Mouse (Mus musculus) midbrain, embryonic 14.5 days (tissue): ENCODE results near the gene Fggy. TPM values are rescaled to one million over a fixed set of nuclear protein-coding genes. Genes with fewer than 3 reads are reported as not detected.

Experiments used
- ATAC-seq: fragments of 200-750 bp; cut with Nextera tagmentation; 2 replicates; pipeline ENCODE4 v1.8.0; 2017; ENCODE audit warnings: moderate number of reproducible peaks, moderate library complexity; ENCODE audit not compliant: low FRiP score, low TSS enrichment
- DNase-seq: peaks from one replicate; pipeline ENCODE4 v3.0.0-alpha.2; 2015
- H3K27ac ChIP-seq: fragments of 300-500 bp; sonication (generic); replicated peaks from 2 replicates; pipeline ENCODE4 v1.5.1; 2014; ENCODE audit warnings: mild to moderate bottlenecking, low read depth, low read length, moderate library complexity
- H3K27me3 ChIP-seq: fragments of 300-500 bp; sonication (generic); 2 replicates; pipeline ENCODE4 v1.6.1; 2014; ENCODE audit warnings: low read length, control low read depth, mixed read lengths; ENCODE audit not compliant: control insufficient read depth, insufficient read depth
- H3K36me3 ChIP-seq: fragments of 300-500 bp; sonication (generic); 2 replicates; pipeline ENCODE4 v1.6.1; 2014; ENCODE audit warnings: low read length, control low read depth; ENCODE audit not compliant: control insufficient read depth, insufficient read depth
- H3K4me1 ChIP-seq: fragments of 300-500 bp; sonication (generic); 2 replicates; pipeline ENCODE4 v1.6.1; 2014; ENCODE audit warnings: mild to moderate bottlenecking, antibody characterized with exemption, low read length, control low read depth; ENCODE audit not compliant: control insufficient read depth, insufficient read depth
- H3K4me2 ChIP-seq: fragments of 300-500 bp; sonication (generic); 2 replicates; pipeline ENCODE4 v1.6.1; 2014; ENCODE audit warnings: mild to moderate bottlenecking, low read length, moderate library complexity
- H3K4me3 ChIP-seq: fragments of 300-500 bp; sonication (generic); replicated peaks from 2 replicates; pipeline ENCODE4 v1.5.1; 2014; ENCODE audit warnings: low read depth, low read length
- H3K9ac ChIP-seq: fragments of 300-500 bp; sonication (generic); replicated peaks from 2 replicates; pipeline ENCODE4 v1.6.1; 2014; ENCODE audit warnings: mild to moderate bottlenecking, low read length, moderate library complexity
- H3K9me3 ChIP-seq: fragments of 300-500 bp; sonication (generic); 2 replicates; pipeline ENCODE4 v1.6.1; 2016; ENCODE audit warnings: low read length, control low read depth, mixed read lengths; ENCODE audit not compliant: control insufficient read depth
- WGBS: fragments of 180-500 bp; shearing (Covaris S2); extraction: QIAGEN DNeasy Blood & Tissue Kit; methylation state at CpG from one replicate; pipeline ENCODE4 v1.1.7; 2014; 5-methylcytosine and 5-hydroxymethylcytosine counted together
- polyA plus RNA-seq: library from polyadenylated mRNA; unstranded; fragments of >200 nt; fragmentation: Nextera tagmentation; extraction: Ambion mirVana; gene quantifications from 2 replicates; pipeline ENCODE4 v1.2.1, GENCODE M21; 2014

Gene Fggy
- polyA plus RNA-seq, 1 experiment from 2014 or later = 8.8 TPM

- no peak for ATAC-seq
- DNase-seq = no peak
- Histone ChIP-seq H3K4me3 (no peak overlapping the region), H3K27me3 (no peaks in the 10 kb centered on the region), H3K9ac (no peak overlapping the region), H3K27ac (no peak overlapping the region), H3K4me1 (no peaks in the 10 kb centered on the region; the same call in 1 of the 2 replicates), H3K9me3 (no peaks in the 10 kb centered on the region), H3K4me2 (no peak overlapping the region), H3K36me3 (no peaks in the 10 kb centered on the region)
- 46% methylated on average over 3 of the region's 3 CpGs for WGBS
Measured at GRCm38 (mm10) chr4:95664327-95664726, 107.0 kb downstream of the Fggy start.

- no peak overlapping the region for H3K27ac ChIP-seq
- no peaks in the 10 kb centered on the region; the same call in 1 of the 2 replicates for H3K4me1 ChIP-seq
- no peak overlapping the region for H3K4me2 ChIP-seq
- H3K9me3 ChIP-seq = no peaks in the 10 kb centered on the region
- DNase-seq (no peak), ATAC-seq (no peak)
- no peaks in the 10 kb centered on the region for H3K36me3 ChIP-seq
- no peak overlapping the region for H3K4me3 ChIP-seq
- H3K27me3 ChIP-seq = no peaks in the 10 kb centered on the region
- no peak overlapping the region for H3K9ac ChIP-seq
- 90% methylated on average over 7 of the region's 7 CpGs for WGBS
Measured at GRCm38 (mm10) chr4:95666284-95666889, 109.1 kb downstream of the Fggy start.

GRCm38 (mm10) chr4:95666896-95667295 lies 109.6 kb downstream of the Fggy start:
- Histone ChIP-seq H3K36me3 (no peaks in the 10 kb centered on the region), H3K9ac (no peak overlapping the region), H3K4me2 (no peak overlapping the region), H3K4me3 (no peak overlapping the region), H3K9me3 (no peaks in the 10 kb centered on the region), H3K4me1 (no peaks in the 10 kb centered on the region; the same call in 1 of the 2 replicates), H3K27ac (no peak overlapping the region), H3K27me3 (no peaks in the 10 kb centered on the region)
- whole genome bisulfite sequencing = 94% methylated on average over 2 of the region's 2 CpGs
- ATAC-seq (no peak), DNase-seq (no peak)

GRCm38 (mm10) chr4:95667595-95667994 lies 110.3 kb downstream of the Fggy start:
- no peaks in the 10 kb centered on the region for H3K27me3 ChIP-seq
- H3K9me3 ChIP-seq = no peaks in the 10 kb centered on the region
- H3K36me3 ChIP-seq = no peaks in the 10 kb centered on the region
- DNase-seq (no peak), ATAC-seq (no peak)
- H3K9ac ChIP-seq = no peak overlapping the region
- WGBS = 87% methylated on average over 1 of the region's 1 CpGs
- no peaks in the 10 kb centered on the region; the same call in 1 of the 2 replicates for H3K4me1 ChIP-seq
- no peak overlapping the region for H3K4me2 ChIP-seq
- no peak overlapping the region for H3K4me3 ChIP-seq
- H3K27ac ChIP-seq = no peak overlapping the region

- H3K9me3 ChIP-seq = no peaks in the 10 kb centered on the region
- no peak overlapping the region for H3K4me2 ChIP-seq
- H3K27me3 ChIP-seq = no peaks in the 10 kb centered on the region
- H3K9ac ChIP-seq = no peak overlapping the region
- DNase-seq (no peak), ATAC-seq (no peak)
- no peak overlapping the region for H3K4me3 ChIP-seq
- 91% methylated on average over 3 of the region's 3 CpGs for WGBS
- no peaks in the 10 kb centered on the region; the same call in 1 of the 2 replicates for H3K4me1 ChIP-seq
- no peaks in the 10 kb centered on the region for H3K36me3 ChIP-seq
- H3K27ac ChIP-seq = no peak overlapping the region
Measured at GRCm38 (mm10) chr4:95668543-95668942, 111.2 kb downstream of the Fggy start.

- Histone ChIP-seq H3K27me3 (no peaks in the 10 kb centered on the region), H3K4me3 (no peak overlapping the region), H3K4me1 (no peaks in the 10 kb centered on the region; the same call in 1 of the 2 replicates), H3K36me3 (no peaks in the 10 kb centered on the region), H3K9me3 (no peaks in the 10 kb centered on the region), H3K9ac (no peak overlapping the region), H3K27ac (no peak overlapping the region), H3K4me2 (no peak overlapping the region)
- no peak for ATAC-seq
- DNase-seq = no peak
- 79% methylated on average over 2 of the region's 2 CpGs for WGBS
Measured at GRCm38 (mm10) chr4:95669336-95669735, 112.0 kb downstream of the Fggy start.

GRCm38 (mm10) chr4:95670559-95670958 lies 113.3 kb downstream of the Fggy start:
- no peak overlapping the region for H3K9ac ChIP-seq
- no peaks in the 10 kb centered on the region for H3K36me3 ChIP-seq
- no peaks in the 10 kb centered on the region for H3K9me3 ChIP-seq
- no peaks in the 10 kb centered on the region for H3K4me1 ChIP-seq
- WGBS = 48% methylated on average over 3 of the region's 3 CpGs
- no peak overlapping the region for H3K4me2 ChIP-seq
- no peak overlapping the region for H3K27ac ChIP-seq
- no peaks in the 10 kb centered on the region for H3K27me3 ChIP-seq
- ATAC-seq (no peak), DNase-seq (no peak)
- H3K4me3 ChIP-seq = no peak overlapping the region

- no peak overlapping the region for H3K9ac ChIP-seq
- whole genome bisulfite sequencing = 93% methylated on average over 1 of the region's 1 CpGs
- no peak overlapping the region for H3K27ac ChIP-seq
- ATAC-seq = no peak
- no peak for DNase-seq
- no peaks in the 10 kb centered on the region for H3K4me1 ChIP-seq
- no peak overlapping the region for H3K4me3 ChIP-seq
- H3K4me2 ChIP-seq = no peak overlapping the region
- no peaks in the 10 kb centered on the region for H3K9me3 ChIP-seq
- H3K27me3 ChIP-seq = no peaks in the 10 kb centered on the region
- no peaks in the 10 kb centered on the region for H3K36me3 ChIP-seq
Measured at GRCm38 (mm10) chr4:95672039-95672438, 114.7 kb downstream of the Fggy start.

- Histone ChIP-seq H3K9me3 (no peaks in the 10 kb centered on the region), H3K4me3 (no peak overlapping the region), H3K4me2 (no peak overlapping the region), H3K27me3 (no peaks in the 10 kb centered on the region), H3K4me1 (no peaks in the 10 kb centered on the region), H3K36me3 (no peaks in the 10 kb centered on the region), H3K9ac (no peak overlapping the region), H3K27ac (no peak overlapping the region)
- DNase-seq (peak; percentile 25), ATAC-seq (no peak)
- WGBS = 31% methylated on average over 2 of the region's 2 CpGs
Measured at GRCm38 (mm10) chr4:95676390-95676789, 119.1 kb downstream of the Fggy start.
